Mouse (Mus musculus) heart, postnatal 10 days (tissue): ENCODE data around the gene Spaca5. TPM values are rescaled to one million over a fixed set of nuclear protein-coding genes. Genes with fewer than 3 reads are reported as not detected.

Experiments
- DNase-seq, 2 experiments: peaks; one replicate each; pipeline ENCODE4 v3.0.0; 2021
- intact Hi-C: fragments of 180-260 bp; cut with DNase I; formaldehyde crosslinking; loops from one replicate; pipeline ENCODE4 v1.15.1; 2025
- total RNA-seq, 2 experiments: library from RNA; stranded (reverse); gene quantifications; 2 replicates each; pipeline ENCODE4 v1.2.3; 2021

Gene Spaca5
- total RNA-seq: not detected

DNA sequence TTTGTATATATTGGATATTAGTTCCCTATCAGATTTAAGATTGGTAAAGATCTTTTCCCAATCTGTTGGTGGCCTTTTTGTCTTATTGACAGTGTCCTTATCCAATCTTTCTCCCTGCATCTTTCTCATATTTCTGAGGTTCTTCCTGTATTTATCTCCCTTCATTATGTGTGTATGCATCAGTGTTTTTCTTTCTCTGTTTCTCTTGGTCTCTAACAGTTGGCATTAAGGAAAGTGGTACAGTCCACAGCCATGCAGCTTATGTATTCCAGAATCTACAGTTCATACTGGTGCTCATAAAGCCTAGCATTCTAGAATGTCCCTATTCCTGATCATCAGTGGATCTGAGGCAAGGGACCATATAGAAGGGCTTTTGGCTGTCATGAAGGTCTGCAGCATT, at the start of gene Spaca5:
Spaca5 (plus strand) TSS at position 301 of the 400 bp plus-strand sequence.
- no peak for DNase-seq
- intact Hi-C loops: no loop called here

DNA sequence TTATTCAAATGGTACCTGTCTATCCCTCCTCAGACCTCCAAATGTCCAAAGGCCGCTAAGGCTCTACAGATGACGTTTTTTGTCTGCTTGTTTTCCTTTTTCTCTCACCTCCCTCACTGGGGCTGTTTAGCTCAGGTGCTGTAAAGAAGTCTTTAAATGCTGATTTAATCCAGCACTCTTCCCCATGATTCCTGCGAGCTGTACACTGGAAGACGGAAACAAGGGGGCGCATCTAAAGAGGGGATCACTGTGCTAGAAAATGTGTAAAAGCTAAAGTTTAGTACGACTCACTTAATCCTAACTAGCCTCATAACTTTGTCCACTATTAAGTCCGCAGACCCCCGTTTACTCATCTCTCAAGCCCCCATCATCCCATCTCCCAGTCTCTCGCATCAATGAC, 6.7 kb upstream of the Spaca5 start:
- DNase-seq: no peak
- intact Hi-C loops: no loop called here

DNA sequence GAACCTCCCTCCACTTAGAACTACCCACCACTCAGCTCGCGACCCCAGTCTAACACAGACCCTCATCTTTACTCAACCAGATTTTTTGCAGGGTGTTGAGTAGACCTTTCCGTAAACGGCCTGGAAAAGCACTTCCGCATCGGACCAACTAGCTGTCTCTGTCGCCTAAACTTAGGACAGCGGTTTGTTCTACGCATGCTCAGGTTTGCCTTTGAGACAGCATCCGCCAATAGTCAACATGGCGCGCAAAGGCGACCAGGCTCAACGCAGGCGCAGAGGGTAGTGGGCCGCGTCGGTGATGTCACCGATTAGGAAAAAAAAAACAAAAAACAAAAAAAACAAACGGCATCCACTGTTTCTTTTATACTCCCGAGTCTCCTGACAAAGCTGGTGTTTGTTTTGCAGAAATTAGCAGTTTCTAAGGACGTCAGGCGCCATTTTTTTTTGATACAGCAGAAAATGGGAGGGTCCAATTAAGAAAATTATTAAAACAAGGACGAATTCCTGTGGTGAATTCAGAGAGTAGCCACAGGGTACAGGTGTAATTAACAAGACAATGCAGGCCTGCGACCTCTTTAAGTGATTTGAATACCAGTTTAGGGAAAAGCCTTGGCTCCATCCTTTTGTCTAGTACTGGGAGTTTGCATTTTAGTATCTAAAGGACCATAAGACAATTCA, 6.2 kb upstream of the Spaca5 start, which contains the start of gene Zfp182:
Zfp182 (minus strand) TSS at position 451 of the 678 bp plus-strand sequence.
- intact Hi-C loops: no loop called here
- peak; percentile 88 to 89 for DNase-seq

DNA sequence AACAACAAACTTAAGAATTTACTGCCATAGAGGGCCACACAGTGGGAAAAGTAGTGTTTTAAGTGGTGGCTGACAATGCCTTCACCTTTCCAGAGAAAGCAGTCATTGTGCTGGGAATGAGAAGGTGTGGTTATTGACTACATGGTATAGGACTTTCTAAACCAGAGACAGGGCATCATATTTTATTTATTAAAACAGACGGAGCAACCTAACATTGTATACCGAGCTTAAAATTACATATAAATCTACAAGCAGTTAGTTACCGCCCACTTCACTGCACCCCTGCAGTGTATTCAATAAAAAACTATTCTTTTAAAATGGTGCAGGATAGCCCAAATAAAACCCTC, 5.7 kb upstream of the Spaca5 start:
- intact Hi-C loops: no loop called here
- no peak for DNase-seq

DNA sequence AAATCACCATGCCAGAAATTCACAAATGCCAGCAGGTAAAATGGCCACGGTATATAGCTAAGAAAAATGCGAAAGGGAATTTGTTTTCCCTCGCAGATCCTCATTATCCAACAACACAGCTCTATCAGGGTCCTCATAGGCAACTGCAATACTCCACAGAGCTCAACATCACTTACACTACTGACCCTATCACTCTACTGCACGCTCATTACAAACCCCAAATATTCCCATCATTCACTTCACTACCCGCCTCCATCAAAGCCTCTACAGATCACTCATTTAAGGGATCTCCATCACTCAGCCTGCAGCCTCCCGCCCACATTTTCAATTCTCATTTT, 20.4 kb downstream of the Spaca5 start:
- no peak for DNase-seq
- intact Hi-C loops: loop anchor here (1.0 kb wide), 1 partner anchor 25 kb away; no protein-coding TSS in a partner anchor

DNA sequence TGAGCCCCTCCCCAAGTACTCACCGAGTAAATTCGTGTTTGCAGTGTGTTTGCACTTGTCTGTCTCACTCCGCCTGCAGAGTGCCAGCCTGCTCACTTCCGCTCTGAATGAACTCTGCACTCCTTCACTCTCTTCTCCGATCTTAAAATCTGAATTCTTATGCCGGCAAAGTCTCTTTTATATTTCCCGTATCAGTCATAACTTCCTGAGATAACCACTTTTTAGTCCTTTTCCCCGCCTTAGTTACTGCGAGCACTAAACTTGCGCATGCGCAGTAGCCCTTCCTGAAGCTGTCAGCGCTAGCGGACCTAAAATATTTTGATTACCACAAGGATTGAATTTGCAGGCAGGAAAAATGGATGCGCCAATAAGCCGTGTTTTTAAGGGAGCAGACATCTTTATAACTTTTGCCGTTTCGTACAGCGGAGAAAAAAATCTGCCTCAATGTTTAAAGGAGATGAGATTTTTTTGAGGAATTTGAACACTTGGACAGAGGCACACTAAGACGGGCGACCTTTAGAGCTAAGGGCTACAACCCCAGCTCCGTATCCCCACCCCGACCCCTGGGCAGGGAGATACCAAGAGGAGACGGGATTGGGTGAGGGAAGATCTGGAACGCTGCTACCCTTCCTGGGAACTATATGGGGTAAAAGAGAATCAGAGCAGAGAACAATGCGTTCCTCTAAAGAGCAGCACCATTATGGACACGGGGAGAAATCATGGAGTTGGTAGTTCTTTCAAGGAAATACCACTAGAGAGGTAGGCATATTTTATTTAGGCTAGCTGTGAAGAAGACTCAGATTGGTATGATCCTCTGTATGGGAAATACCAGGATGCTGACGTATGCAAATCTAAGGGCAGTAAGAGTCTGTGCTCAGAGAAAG, 21.0 kb downstream of the Spaca5 start, which contains the start of gene Zfp300:
Zfp300 (minus strand) TSS at position 545 of the 884 bp plus-strand sequence.
- peak; percentile 69 to 71 for DNase-seq
- intact Hi-C loops: loop anchor here (1.0 kb wide), 1 partner anchor 26 kb away; no protein-coding TSS in a partner anchor

DNA sequence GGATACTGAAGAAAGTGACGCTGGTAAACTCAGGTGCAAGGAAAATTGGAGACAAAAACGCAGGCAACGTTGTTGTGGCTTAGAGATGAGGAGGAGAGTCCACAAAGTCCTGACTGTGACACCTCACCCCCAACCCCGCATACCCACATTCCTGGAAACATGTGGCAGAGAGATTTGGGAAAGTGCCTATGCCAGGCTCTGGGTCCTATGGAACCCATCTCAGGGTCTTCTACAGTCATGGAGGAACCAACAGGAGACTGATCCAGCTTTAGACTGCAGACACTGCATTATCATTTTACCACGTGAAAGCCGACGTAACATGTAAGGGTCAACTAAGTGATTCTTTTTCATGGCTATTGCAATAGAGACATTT, 21.6 kb downstream of the Spaca5 start:
- intact Hi-C loops: no loop called here

DNA sequence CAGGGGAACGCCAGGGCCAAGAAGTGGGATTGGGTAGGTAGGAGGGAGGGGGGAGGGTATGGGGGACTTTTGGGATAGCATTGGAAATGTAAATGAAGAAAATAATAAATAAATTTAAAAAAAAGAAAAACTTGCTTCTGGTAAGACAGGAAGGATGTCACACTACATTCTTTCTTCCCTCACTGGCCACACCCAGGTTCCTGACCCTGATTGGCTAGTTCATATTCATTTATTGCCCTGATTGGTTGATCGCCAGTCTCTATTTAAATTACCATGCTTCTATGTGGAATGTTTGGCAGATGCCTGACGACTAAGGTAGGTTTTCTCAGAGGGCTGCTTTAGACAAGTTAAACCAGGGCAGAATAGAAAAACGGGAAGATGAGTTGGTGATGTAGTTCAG, 47.3 kb downstream of the Spaca5 start, which contains the start of gene Ssxa1:
Ssxa1 (plus strand) TSS at position 301 of the 400 bp plus-strand sequence.
- intact Hi-C loops: no loop called here
- no peak for DNase-seq

More for the DNA sequence above, 21.6 kb downstream of the Spaca5 start:
- no peak for DNase-seq

Other genes starting within 250 kb of the Spaca5 start
- gene Timp1, start 198.2 kb upstream of the Spaca5 start, total RNA-seq: 10 to 100 TPM; 15.4 to 16.4 TPM
- under 1 TPM; 0.36 to 0.40 TPM for gene Syn1, start 147.4 kb upstream of the Spaca5 start, total RNA-seq
- gene Cfp, start 136.9 kb upstream of the Spaca5 start, total RNA-seq: 1 to 10 TPM; 5.7 to 7.3 TPM
- 10 to 100 TPM; 11.4 to 11.8 TPM for gene Elk1, start 117.8 kb upstream of the Spaca5 start, total RNA-seq
- 10 to 100 TPM; 33.4 to 36.7 TPM for gene Uxt, start 106.4 kb upstream of the Spaca5 start, total RNA-seq
- gene Zfp182, start 6.1 kb upstream of the Spaca5 start, total RNA-seq: 1 to 10 TPM; 4.7 to 5.4 TPM
- under 1 TPM; 0.57 to 0.92 TPM for gene Zfp300, start 21.1 kb downstream of the Spaca5 start, total RNA-seq
- not detected for gene Ssxa1, start 47.4 kb downstream of the Spaca5 start, total RNA-seq
- not detected for gene Gm21876, start 107.2 kb downstream of the Spaca5 start, total RNA-seq